Mouse (Mus musculus) C2C12 (cell line): ENCODE measurements around the gene Cd37.

Experiments
- CTCF ChIP-seq: IDR thresholded peaks from one replicate; pipeline ENCODE4 v1.5.1; 2011; ENCODE audit not compliant: control insufficient read depth, insufficient read depth, insufficient read length
- FOSL1 ChIP-seq: IDR thresholded peaks from one replicate; pipeline ENCODE4 v1.8.0; 2011; ENCODE audit warnings: mild to moderate bottlenecking, low read length; ENCODE audit not compliant: poor library complexity, insufficient read depth, severe bottlenecking
- MYOG ChIP-seq: IDR thresholded peaks from one replicate; pipeline ENCODE4 v1.6.1; 2011; ENCODE audit not compliant: control insufficient read depth, insufficient read length; ENCODE audit errors: extremely low read depth

- TF ChIP-seq CTCF, result no peak
- no peak for TF ChIP-seq FOSL1
- TF ChIP-seq MYOG, result no peak
These were observed 12.5 kb downstream of the Cd37 start for GRCm38 (mm10) chr7:45226421-45226820.
